Comparison of ENCODE assay signal across 20 mouse cellular contexts in the genomic region with DNA sequence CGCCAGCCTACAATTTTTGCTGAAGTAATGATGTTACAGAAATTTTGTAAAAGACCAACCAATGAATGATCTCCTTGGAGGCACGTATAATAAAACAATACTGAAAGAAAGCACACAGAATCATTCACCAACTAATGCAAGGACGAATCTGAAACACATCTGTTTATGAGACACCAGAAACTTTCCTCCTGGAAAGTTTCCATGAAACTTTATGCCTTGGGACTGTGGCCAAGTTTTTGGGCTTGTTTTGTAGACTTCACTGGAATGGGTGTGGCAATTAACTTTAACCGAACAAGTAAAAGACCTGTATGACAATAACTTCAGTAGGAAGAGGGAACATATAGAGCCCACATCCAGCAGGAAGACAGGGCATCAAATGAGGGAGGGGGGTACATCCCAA.
DNase-seq lines count a peak whose midpoint lies in the region; ATAC-seq and TF ChIP-seq lines count a peak whose summit lies in the region.
"Had no signal": no experiment of that assay in that cellular context is flagged by ENCODE, and none has a peak within 500 bp of the region (broad histone marks: within the 10 kb centered on the region; RNA-seq: fewer than 3 reads in every experiment).

No protein-coding gene starts in this region.

- H3K27me3 ChIP-seq in lung, embryonic 14.5 days (ENCODE audit: insufficient read depth, low read length), result no peaks in the 10 kb centered on the region
- H3K27me3 ChIP-seq: embryonic facial prominence, embryonic 12.5 days; forebrain, embryonic 13.5 days; forebrain, embryonic 15.5 days; Patski had no signal

- H3K4me1 ChIP-seq in lung, embryonic 14.5 days (ENCODE audit: insufficient read depth), result peaks cover 6% of the 10 kb centered on the region; the same call in 1 of the 2 replicates
- H3K4me1 ChIP-seq: embryonic facial prominence, embryonic 10.5 days; embryonic facial prominence, embryonic 12.5 days; forebrain, embryonic 13.5 days; forebrain, embryonic 15.5 days had no signal

- H3K36me3 ChIP-seq in lung, embryonic 14.5 days (ENCODE audit: insufficient read depth), result no peaks in the 10 kb centered on the region
- H3K36me3 ChIP-seq: embryonic facial prominence, embryonic 10.5 days; embryonic facial prominence, embryonic 12.5 days; forebrain, embryonic 15.5 days had no signal

- no peak overlapping the region for H3K4me3 ChIP-seq in lung, embryonic 14.5 days (ENCODE audit: low read depth, low read length)
- H3K4me3 ChIP-seq: embryonic facial prominence, embryonic 10.5 days; embryonic facial prominence, embryonic 12.5 days; forebrain, embryonic 13.5 days; forebrain, embryonic 15.5 days had no signal

- TF ChIP-seq CTCF in lung, embryonic 14.5 days (IDR thresholded peaks at IDR 0.05; ENCODE audit: low read depth), result no peak

- WGBS in lung, embryonic 14.5 days, result 32% methylated on average over 4 of the region's 4 CpGs
- 10% methylated on average over 4 of the region's 4 CpGs for whole genome bisulfite sequencing in large intestine, adult 2 months

- no peak overlapping the region for H3K27ac ChIP-seq in lung, embryonic 14.5 days (ENCODE audit: low read depth)
- H3K27ac ChIP-seq: embryonic facial prominence, embryonic 10.5 days; embryonic facial prominence, embryonic 12.5 days; forebrain, embryonic 13.5 days; forebrain, embryonic 15.5 days had no signal

- H3K4me2 ChIP-seq in lung, embryonic 14.5 days, result no peak overlapping the region
- H3K4me2 ChIP-seq: embryonic facial prominence, embryonic 12.5 days; forebrain, embryonic 13.5 days; forebrain, embryonic 15.5 days had no signal

- no peak overlapping the region for H3K9ac ChIP-seq in lung, embryonic 14.5 days
- H3K9ac ChIP-seq: embryonic facial prominence, embryonic 12.5 days; forebrain, embryonic 13.5 days; forebrain, embryonic 15.5 days had no signal

- no peak for ATAC-seq in lung, embryonic 14.5 days (ENCODE audit: insufficient read depth)
- ATAC-seq in megakaryocyte, adult 5-6 weeks (ENCODE audit: poor library complexity, severe bottlenecking), result no peak
- ATAC-seq: activated CD4-positive, CD25-positive, alpha-beta regulatory T cell, adult 4 months; forebrain, embryonic 13.5 days; forebrain, embryonic 15.5 days; Patski had no signal

- peak; percentile 72 for DNase-seq in lung, embryonic 14.5 days
- DNase-seq in lung, postnatal 4 days, result no peak
- peak; percentile 14 for DNase-seq in NIH3T3 (ENCODE audit: low read depth)
- DNase-seq in large intestine, adult 2 months (ENCODE audit: low read depth, low spot score), result peak; percentile 25
- DNase-seq in frontal cortex, postnatal 25 days (ENCODE audit: low spot score in 2 of 2), result no peak
- DNase-seq: adrenal gland, adult 8-10 months; adrenal gland, postnatal 14 days; adrenal gland, postnatal 36 days; cerebellum, adult 11-12 months; cerebellum, adult 2 months; cerebellum, adult 9-10 months; cerebellum, postnatal 10 days; cerebellum, postnatal 25 days had no signal

- no peaks in the 10 kb centered on the region for H3K9me3 ChIP-seq in lung, embryonic 14.5 days (ENCODE audit: low read depth, low read length)
- H3K9me3 ChIP-seq: embryonic facial prominence, embryonic 10.5 days; embryonic facial prominence, embryonic 12.5 days; forebrain, embryonic 13.5 days; forebrain, embryonic 15.5 days had no signal

Comparison
In these comparisons a context has a peak if more than half of its experiments do, and no peak if none do; other contexts are left out.
1. DNase-seq: peak in lung, embryonic 14.5 days (single experiment), NIH3T3 (single experiment) and large intestine, adult 2 months (single experiment); none in lung, postnatal 4 days (0 of 2) and frontal cortex, postnatal 25 days (0 of 2).